In genomic region chr11:55412680-55413415, GRCm38 (mm10) we compare ENCODE assay signal across 17 mouse cellular contexts. TPM values are rescaled to one million over a fixed set of nuclear protein-coding genes. Genes with fewer than 3 reads are reported as not detected.
DNase-seq lines count a peak whose midpoint lies in the region; ATAC-seq and TF ChIP-seq lines count a peak whose summit lies in the region.
"Had no signal": no experiment of that assay in that cellular context is flagged by ENCODE, and none has a peak within 500 bp of the region (broad histone marks: within the 10 kb centered on the region; RNA-seq: fewer than 3 reads in every experiment).

No protein-coding gene starts in this region.

- peaks cover 61% of the 10 kb centered on the region for H3K4me1 ChIP-seq in heart, embryonic 15.5 days (replicated peaks)
- peaks cover 17% of the 10 kb centered on the region for H3K4me1 ChIP-seq in embryonic fibroblast, embryonic 13.5 days (ENCODE audit: control insufficient read depth, insufficient read depth, low read length)
- peaks cover 43% of the 10 kb centered on the region for H3K4me1 ChIP-seq in stomach, embryonic 15.5 days

- no peaks in the 10 kb centered on the region for H3K27me3 ChIP-seq in heart, embryonic 15.5 days
- H3K27me3 ChIP-seq in stomach, embryonic 15.5 days (replicated peaks), result no peaks in the 10 kb centered on the region
- H3K27me3 ChIP-seq: Patski had no signal

- H3K4me3 ChIP-seq in heart, embryonic 15.5 days, result no peak overlapping the region
- no peak overlapping the region for H3K4me3 ChIP-seq in embryonic fibroblast, embryonic 13.5 days (ENCODE audit: insufficient read depth, low read length)
- no peak overlapping the region for H3K4me3 ChIP-seq in stomach, embryonic 15.5 days (replicated peaks)
- H3K4me3 ChIP-seq: midbrain, embryonic 10.5 days had no signal

- no peak for DNase-seq in heart, adult 8-10 months (ENCODE audit: low spot score)
- peak; percentile 16 for DNase-seq in kidney, postnatal 10 days
- DNase-seq in kidney, adult 11 months, result no peak
- no peak for DNase-seq in right cerebral cortex, postnatal 10 days (ENCODE audit: low spot score in 2 of 2)
- DNase-seq: adrenal gland, postnatal 14 days; cerebellum, adult 18-20 months; forebrain, postnatal 0 days; gastrocnemius, postnatal 14 days; kidney, adult 9 months; liver, postnatal 0 days had no signal

- H3K4me2 ChIP-seq in heart, embryonic 15.5 days, result no peak overlapping the region; the same call in 1 of the 2 replicates
- 0 out of 2 replicates have a peak overlapping the region, but pooled peaks have one; percentile 5 for H3K4me2 ChIP-seq in stomach, embryonic 15.5 days

- H3K27ac ChIP-seq in heart, embryonic 15.5 days, result peak overlapping the region; percentile 94; the same call in 1 of the 2 replicates
- H3K27ac ChIP-seq in embryonic fibroblast, embryonic 13.5 days (ENCODE audit: insufficient read depth, low read length), result peak overlapping the region; percentile 95
- H3K27ac ChIP-seq in stomach, embryonic 15.5 days, result no peak overlapping the region
- H3K27ac ChIP-seq: midbrain, embryonic 10.5 days had no signal

- no peak overlapping the region for H3K9ac ChIP-seq in heart, embryonic 15.5 days
- no peak overlapping the region for H3K9ac ChIP-seq in stomach, embryonic 15.5 days
- H3K9ac ChIP-seq: forebrain, postnatal 0 days; liver, postnatal 0 days had no signal

- H3K9me3 ChIP-seq in heart, embryonic 15.5 days (replicated peaks), result no peaks in the 10 kb centered on the region
- no peaks in the 10 kb centered on the region for H3K9me3 ChIP-seq in stomach, embryonic 15.5 days
- H3K9me3 ChIP-seq: midbrain, embryonic 10.5 days had no signal

- no peak for TF ChIP-seq POLR2A in embryonic fibroblast, embryonic 13.5 days (IDR thresholded peaks at IDR 0.05; ENCODE audit: low read depth, low read length)

- no peak for ATAC-seq in heart, embryonic 15.5 days (replicated peaks; ENCODE audit: insufficient number of reproducible peaks, insufficient read depth, low FRiP score, low read depth)
- ATAC-seq in stomach, embryonic 15.5 days (ENCODE audit: insufficient read depth, low FRiP score, low read depth), result no peak
- ATAC-seq: activated CD4-positive, CD25-positive, alpha-beta regulatory T cell, adult 4 months; forebrain, postnatal 0 days; hindbrain, embryonic 16.5 days; liver, postnatal 0 days; Patski had no signal

- WGBS in heart, embryonic 15.5 days, result 82% methylated on average over 10 of the region's 10 CpGs
- WGBS in stomach, embryonic 15.5 days, result 91% methylated on average over 10 of the region's 10 CpGs

- no peak for TF ChIP-seq CTCF in embryonic fibroblast, embryonic 13.5 days (IDR thresholded peaks at IDR 0.05; ENCODE audit: borderline replicate concordance, insufficient read depth, low read length)

- peaks cover 24% of the 10 kb centered on the region for H3K36me3 ChIP-seq in heart, embryonic 15.5 days
- peaks cover 22% of the 10 kb centered on the region for H3K36me3 ChIP-seq in stomach, embryonic 15.5 days

RNA-seq across cellular contexts. Expression of gene Sparc, which starts 10.1 kb away (rescaled TPM):
- polyA plus RNA-seq in heart, embryonic 15.5 days (2015; fragmentation: Nextera tagmentation; extraction: Ambion mirVana), result 1,914 and 2,149 TPM in 2 replicates
- total RNA-seq in heart, adult 8-10 months (2022), result 100 to 1,000 TPM; 202 to 357 (median 299) TPM
- 3,951 and 4,760 TPM in 2 replicates for polyA plus RNA-seq in embryonic fibroblast, embryonic 13.5 days (2011; ENCODE audit: insufficient read length, low read depth, missing spikeins)
- polyA plus RNA-seq in stomach, embryonic 15.5 days (2015; fragmentation: Nextera tagmentation; extraction: Ambion mirVana), result 1,683 and 1,927 TPM in 2 replicates
- polyA plus RNA-seq: activated CD4-positive, CD25-positive, alpha-beta regulatory T cell, adult 4 months had no signal

RNA-seq across cellular contexts. Expression of gene Atox1, which starts 48.2 kb away (rescaled TPM):
- 252 and 260 TPM in 2 replicates for polyA plus RNA-seq in heart, embryonic 15.5 days (2015; fragmentation: Nextera tagmentation; extraction: Ambion mirVana)
- total RNA-seq in heart, adult 8-10 months (2022), result 100 to 1,000 TPM in 3 of 4 experiments, 10 to 100 TPM in 1; 94.6 to 115 (median 104) TPM
- 114 and 118 TPM in 2 replicates for polyA plus RNA-seq in embryonic fibroblast, embryonic 13.5 days (2011; ENCODE audit: insufficient read length, low read depth, missing spikeins)
- polyA plus RNA-seq in stomach, embryonic 15.5 days (2015; fragmentation: Nextera tagmentation; extraction: Ambion mirVana), result 385 and 409 TPM in 2 replicates

RNA-seq across cellular contexts. Expression of gene G3bp1, which starts 56.6 kb away (rescaled TPM):
- 94.4 and 105 TPM in 2 replicates for polyA plus RNA-seq in heart, embryonic 15.5 days (2015; fragmentation: Nextera tagmentation; extraction: Ambion mirVana)
- total RNA-seq in heart, adult 8-10 months (2022), result 10 to 100 TPM; 39.4 to 45.2 (median 42.4) TPM
- polyA plus RNA-seq in embryonic fibroblast, embryonic 13.5 days (2011; ENCODE audit: insufficient read length, low read depth, missing spikeins), result 77.7 and 79.1 TPM in 2 replicates
- 145 and 163 TPM in 2 replicates for polyA plus RNA-seq in stomach, embryonic 15.5 days (2015; fragmentation: Nextera tagmentation; extraction: Ambion mirVana)
